Mouse (Mus musculus) adrenal gland, postnatal 36 days (tissue): ENCODE results near the gene Vmn1r230. TPM values are rescaled to one million over a fixed set of nuclear protein-coding genes. Genes with fewer than 3 reads are reported as not detected.

Experiments used
- DNase-seq, 2 experiments: peaks; one replicate each; pipeline ENCODE4 v3.0.0; 2021; ENCODE audit warnings: mixed read lengths in 1 of 2
- long read RNA-seq, 2 experiments: library from polyadenylated mRNA; stranded (forward); transcript quantifications; one replicate each; pipeline ENCODE4 v2.0.0; 2021; ENCODE audit warnings: borderline sequencing depth in 2 of 2
- total RNA-seq, 2 experiments: library from RNA; stranded (reverse); gene quantifications; 2 replicates each; pipeline ENCODE4 v1.2.3; 2021

Vmn1r230 gene
- not detected for total RNA-seq
- long read RNA-seq, experiment 1: 0 reads
- long read RNA-seq, experiment 2: 0 reads

DNA sequence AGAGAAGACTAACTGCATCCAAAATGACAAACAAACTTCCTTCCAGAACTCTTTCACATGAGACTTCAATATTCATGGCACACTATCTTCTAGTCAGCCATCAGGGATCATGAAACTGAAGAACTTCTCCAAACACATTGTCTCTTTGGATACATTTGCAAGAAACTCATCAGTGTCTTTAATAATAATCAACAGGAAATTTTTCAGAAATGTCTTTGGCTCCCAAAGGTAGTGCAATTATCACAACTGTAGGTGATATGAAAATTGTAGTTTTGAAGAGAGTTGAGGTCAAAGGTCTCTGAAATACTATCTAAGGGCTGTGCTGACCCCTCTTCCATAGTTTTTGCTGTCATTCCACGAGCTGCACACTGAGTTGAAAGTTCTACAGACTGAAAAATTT, at the start of gene Vmn1r230:
TSS of gene Vmn1r230 (plus strand) at position 301 of the 400 bp plus-strand sequence.
- DNase-seq: no peak

DNA sequence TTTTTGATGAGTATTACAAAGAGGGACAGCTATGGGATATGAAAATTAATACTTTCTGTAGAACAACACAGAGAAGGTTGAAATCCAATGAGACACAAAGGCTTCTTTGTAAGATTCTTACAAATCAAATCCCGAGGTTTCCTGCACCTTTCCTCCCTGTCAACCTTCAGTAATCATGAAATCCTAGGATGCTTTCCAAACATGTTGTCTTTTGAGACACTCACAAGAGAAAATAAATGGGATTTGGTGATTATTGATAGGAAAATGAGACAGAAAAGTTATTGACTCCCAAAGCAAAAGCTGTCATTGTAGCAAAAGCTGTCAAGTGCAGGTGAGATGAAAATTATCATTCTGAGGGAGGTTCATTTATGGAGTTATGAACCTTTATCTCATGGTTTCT, 29.0 kb upstream of the Vmn1r230 start, which contains the start of gene Vmn1r229:
TSS of gene Vmn1r229 (plus strand) at position 301 of the 400 bp plus-strand sequence.
- no peak for DNase-seq

Other genes with a start within 250 kb of the Vmn1r230 start
- not detected for gene Vmn2r110, start 244.0 kb upstream of the Vmn1r230 start, total RNA-seq
- gene Fpr-rs3, start 215.6 kb upstream of the Vmn1r230 start, total RNA-seq: not detected
- not detected for gene Vmn1r226, start 157.6 kb upstream of the Vmn1r230 start, total RNA-seq
- gene Vmn1r227, start 110.6 kb upstream of the Vmn1r230 start, total RNA-seq: not detected
- not detected for gene Vmn1r228, start 54.3 kb upstream of the Vmn1r230 start, total RNA-seq
- not detected for gene Vmn1r229, start 28.9 kb upstream of the Vmn1r230 start, total RNA-seq
- gene Vmn1r231, start 64.6 kb downstream of the Vmn1r230 start, total RNA-seq: not detected
- not detected for gene Vmn1r232, start 79.3 kb downstream of the Vmn1r230 start, total RNA-seq
- gene Ppp2r1a, start 104.9 kb downstream of the Vmn1r230 start, total RNA-seq: 100 to 1,000 TPM; 261 to 332 TPM
- gene Vmn1r233, start 156.0 kb downstream of the Vmn1r230 start, total RNA-seq: not detected
- 10 to 100 TPM; 14.9 to 15.8 TPM for gene Zfp160, start 168.5 kb downstream of the Vmn1r230 start, total RNA-seq